Mouse (Mus musculus) olfactory bulb, adult 2 months (tissue): ENCODE measurements at regions not wholly inside any gene's neighbourhood (a gene's known extent, or its start where the extent isn't known, plus 50 kb on each side); places are given as distances from the start of the nearest gene placed in this dataset.

ENCODE experiments used
- CTCF ChIP-seq: fragments of 200-500 bp; IDR thresholded peaks from 2 replicates; pipeline ENCODE4 v1.5.1; 2012; ENCODE audit warnings: low read depth, mild to moderate bottlenecking, low read length, moderate library complexity; ENCODE audit not compliant: insufficient read depth
- POLR2A ChIP-seq: fragments of 200-500 bp; IDR thresholded peaks from 2 replicates; pipeline ENCODE4 v1.6.1; 2012; ENCODE audit warnings: mild to moderate bottlenecking, low read depth, low read length, moderate library complexity; ENCODE audit not compliant: insufficient read depth

DNA sequence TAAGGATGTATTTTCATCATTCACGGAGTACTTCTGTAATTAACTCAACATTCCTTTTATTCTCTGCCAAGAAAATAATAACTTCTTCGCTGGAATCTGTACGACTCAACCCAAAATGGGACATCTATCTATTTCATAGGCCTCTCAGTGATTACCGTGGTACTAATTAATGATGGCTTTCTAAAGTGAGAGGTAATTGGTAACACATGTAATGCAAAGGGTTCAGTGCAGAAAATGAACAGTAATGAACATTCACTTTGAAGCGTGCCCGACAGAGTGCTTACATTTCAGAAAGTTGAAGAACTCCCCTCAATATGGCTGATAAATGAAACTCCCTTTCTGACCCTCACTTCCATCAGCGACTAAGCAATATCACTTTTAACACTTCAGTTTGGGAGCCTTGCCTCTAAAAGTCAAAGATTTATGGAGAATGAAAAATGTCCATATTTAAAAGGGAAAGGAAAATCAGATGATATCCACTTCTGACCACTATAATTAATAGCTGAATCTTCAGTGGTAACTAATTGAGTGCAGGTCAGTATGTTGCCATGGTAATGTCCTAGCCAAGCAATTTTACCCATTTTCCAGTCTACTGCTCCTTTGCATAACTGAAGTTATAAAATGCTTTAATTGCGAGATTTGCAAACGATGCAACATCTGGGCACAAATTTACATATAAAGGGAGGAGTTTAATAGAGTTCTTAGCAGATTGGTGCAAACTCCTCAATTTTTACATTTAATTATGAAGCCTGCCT lies 373.9 kb upstream of the Robo2 start:
- TF ChIP-seq CTCF = no peak
- no peak for TF ChIP-seq POLR2A
